Mouse (Mus musculus) gastrocnemius, postnatal 36 days (tissue): ENCODE results near the gene Ltc4s. TPM values are rescaled to one million over a fixed set of nuclear protein-coding genes. Genes with fewer than 3 reads are reported as not detected.

Experiments used
- DNase-seq, 2 experiments: peaks; one replicate each; pipeline ENCODE4 v3.0.0; 2022
- intact Hi-C: fragments of 180-260 bp; cut with DNase I; formaldehyde crosslinking; loops from one replicate; pipeline ENCODE4 v1.15.1; 2025
- microRNA-seq, 2 experiments: library from miRNA; unstranded; fragments of <30 nt; microRNA quantifications; one replicate each; pipeline ENCODE4 v1.2.0; 2021
- total RNA-seq, 2 experiments: library from RNA; stranded (reverse); gene quantifications; 2 replicates each; pipeline ENCODE4 v1.2.3; 2021

Gene Ltc4s
- total RNA-seq, 2 experiments from 2014 or later: 1.4 to 1.9 TPM

DNA sequence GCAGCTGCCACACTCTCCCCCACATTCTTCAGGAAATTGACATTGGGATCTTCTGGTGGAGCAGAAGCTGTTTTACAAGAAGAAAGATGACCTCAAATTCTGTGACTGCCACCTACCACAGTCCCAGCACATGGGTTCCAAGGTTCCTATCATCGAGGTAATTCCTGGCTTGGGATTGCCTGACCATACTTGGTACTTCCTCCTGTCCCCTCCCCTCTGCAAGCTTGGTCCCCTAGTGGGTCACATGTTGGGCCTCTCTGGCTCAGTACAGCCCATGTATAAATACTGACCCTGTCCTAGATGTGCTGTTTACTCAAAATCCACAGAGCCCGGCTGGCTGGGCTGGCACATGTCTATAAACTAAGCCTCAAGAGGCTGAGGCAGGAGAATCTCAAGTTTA lies 32.4 kb downstream of the Ltc4s start:
- DNase-seq: no peak
- intact Hi-C loops: no loop called here

- DNase-seq: no peak
- intact Hi-C loops: no loop called here
Observed at GRCm38 (mm10) chr11:50205434-50205833, 33.0 kb downstream of the Ltc4s start.

DNA sequence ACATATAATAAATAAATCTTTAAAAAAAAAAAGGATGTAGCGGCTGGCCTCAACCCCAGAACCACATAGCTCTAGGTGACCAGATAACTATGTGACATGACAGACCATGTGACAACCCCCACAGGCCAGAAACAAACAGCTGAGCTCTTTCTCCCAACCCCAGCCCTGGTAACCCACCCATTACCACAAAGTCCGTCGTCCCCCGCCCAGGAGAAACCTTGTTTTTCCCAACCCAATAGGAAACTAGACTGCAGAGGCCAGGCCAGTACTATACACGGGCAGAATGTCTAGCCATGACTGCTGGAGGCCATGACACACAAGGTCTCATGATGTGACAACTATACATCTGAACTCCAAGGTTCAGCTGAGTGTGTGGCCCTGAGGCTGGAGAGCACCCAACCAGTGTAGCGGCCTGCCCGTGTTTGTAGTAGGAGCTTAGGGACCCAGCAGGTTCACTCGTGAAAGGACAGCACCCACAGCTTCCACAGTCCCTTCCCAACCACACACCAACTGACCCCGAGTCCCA lies 35.1 kb downstream of the Ltc4s start:
- intact Hi-C loops: no loop called here
- DNase-seq: no peak

- intact Hi-C loops: no loop called here
- no peak for DNase-seq
Observed at GRCm38 (mm10) chr11:50201590-50201989, 36.8 kb downstream of the Ltc4s start.

DNA sequence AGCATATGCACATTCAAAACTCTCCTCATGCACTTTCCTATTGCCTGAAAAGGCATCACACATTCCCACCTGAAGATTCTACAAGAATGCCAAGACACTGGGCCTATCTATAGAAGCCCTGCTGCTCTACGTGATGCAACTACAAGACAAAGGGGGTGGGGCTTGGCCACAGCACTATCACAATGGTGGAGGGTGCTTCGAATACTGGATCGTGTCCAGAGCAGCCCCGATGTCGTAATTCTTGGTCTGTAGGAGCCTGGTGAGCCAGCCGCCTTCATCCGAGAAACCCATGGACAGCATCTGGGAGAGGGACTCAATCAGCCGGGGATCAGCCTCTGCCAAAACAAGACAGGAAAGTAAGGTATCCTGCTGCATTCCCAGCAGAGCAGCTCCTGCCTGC lies 37.8 kb downstream of the Ltc4s start:
- intact Hi-C loops: no loop called here
- DNase-seq: no peak

- no peak for DNase-seq
- intact Hi-C loops: no loop called here
Observed at GRCm38 (mm10) chr11:50198916-50199315, 39.5 kb downstream of the Ltc4s start.

GRCm38 (mm10) chr11:50198219-50198846 lies 40.1 kb downstream of the Ltc4s start:
- intact Hi-C loops: no loop called here
- no peak for DNase-seq

GRCm38 (mm10) chr11:50197500-50197899 lies 40.9 kb downstream of the Ltc4s start:
- no peak for DNase-seq
- intact Hi-C loops: no loop called here

DNA sequence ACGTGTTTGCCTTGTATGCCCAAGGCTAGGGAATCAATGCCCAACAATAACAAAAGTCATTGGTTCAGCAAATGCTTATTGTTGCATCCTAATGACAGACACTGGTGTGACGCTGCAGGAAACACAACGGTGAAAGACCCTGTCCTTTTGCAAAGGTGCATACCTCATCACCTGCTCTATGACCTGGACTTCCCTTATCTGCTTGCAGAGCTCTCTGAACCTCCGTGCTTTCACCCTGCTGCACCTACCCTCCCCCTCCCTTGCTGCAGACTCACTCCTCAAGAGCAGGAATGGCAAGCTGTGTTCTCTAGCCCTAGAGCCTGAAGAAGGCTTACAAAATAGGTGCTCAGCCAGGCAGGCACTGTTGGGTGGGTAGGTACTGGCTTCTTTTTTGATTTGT lies 43.6 kb downstream of the Ltc4s start:
- DNase-seq: no peak
- intact Hi-C loops: no loop called here

GRCm38 (mm10) chr11:50194070-50194469 lies 44.3 kb downstream of the Ltc4s start:
- DNase-seq: no peak
- intact Hi-C loops: no loop called here

GRCm38 (mm10) chr11:50192278-50192677 lies 46.1 kb downstream of the Ltc4s start:
- intact Hi-C loops: no loop called here
- DNase-seq: no peak

DNA sequence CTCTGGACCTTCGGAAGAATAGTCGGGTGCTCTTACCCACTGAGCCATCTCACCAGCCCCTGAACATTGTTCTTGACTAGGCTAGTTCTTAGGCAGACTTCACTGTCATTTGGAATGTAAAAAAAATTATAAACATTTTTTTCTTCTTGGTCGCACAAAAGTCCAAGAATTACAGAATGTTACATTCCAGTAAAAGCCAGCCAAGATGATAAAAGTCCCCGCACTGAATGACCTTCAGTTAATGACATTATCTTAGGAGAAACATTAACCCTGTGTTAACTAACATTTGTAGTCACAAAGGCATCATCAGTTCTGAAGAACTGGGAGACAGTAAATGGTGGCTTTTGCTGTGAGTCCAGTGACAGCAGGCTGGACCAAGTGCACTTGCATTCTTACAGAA lies 48.1 kb downstream of the Ltc4s start:
- intact Hi-C loops: no loop called here
- DNase-seq: no peak

- intact Hi-C loops: no loop called here
- no peak for DNase-seq
Observed at GRCm38 (mm10) chr11:50188682-50189081, 49.7 kb downstream of the Ltc4s start.

Small RNA genes lying within 50 kb of the gene (microRNA-seq; reads per million reads assigned to microRNA genes)
- gene Mir6919: 0 reads per million in 2 experiments

Other genes with a start within 250 kb of the Ltc4s start
- 10 to 100 TPM; 37.5 to 44.1 TPM for gene Rnf130, start 213.3 kb downstream of the Ltc4s start, total RNA-seq
- gene Tbc1d9b, start 107.2 kb downstream of the Ltc4s start, total RNA-seq: 10 to 100 TPM; 24.1 to 24.5 TPM
- gene Mrnip, start 64.2 kb downstream of the Ltc4s start, total RNA-seq: 1 to 10 TPM; 2.4 to 2.6 TPM
- 100 to 1,000 TPM; 421 to 471 TPM for gene Sqstm1, start 27.8 kb downstream of the Ltc4s start, total RNA-seq
- 10 to 100 TPM; 35.7 to 35.8 TPM for gene Mgat4b, start 27.7 kb downstream of the Ltc4s start, total RNA-seq
- gene Maml1, start 53.7 kb upstream of the Ltc4s start, total RNA-seq: 1 to 10 TPM; 4.8 to 6.3 TPM
- 100 to 1,000 TPM in 1 of 2 experiments, 10 to 100 TPM in 1; 76.4 to 103 TPM for gene Canx, start 87.1 kb upstream of the Ltc4s start, total RNA-seq
- gene Cby3, start 115.8 kb upstream of the Ltc4s start, total RNA-seq: not detected
- 10 to 100 TPM; 73.4 to 85.8 TPM for gene Hnrnph1, start 138.4 kb upstream of the Ltc4s start, total RNA-seq
- 10 to 100 TPM; 19.5 to 21.6 TPM for gene Rufy1, start 192.5 kb upstream of the Ltc4s start, total RNA-seq